Mouse (Mus musculus) spleen, adult 2 months (tissue): ENCODE measurements around the gene Itm2b.

Source experiments
- CTCF ChIP-seq: fragments of 200-500 bp; IDR thresholded peaks from 2 replicates; pipeline ENCODE4 v1.5.1; 2011; ENCODE audit warnings: mild to moderate bottlenecking, inconsistent platforms; ENCODE audit not compliant: insufficient read depth, insufficient read length, insufficient replicate concordance; ENCODE audit errors: extremely low read depth
- POLR2A ChIP-seq: fragments of 200-500 bp; IDR thresholded peaks from 2 replicates; pipeline ENCODE4 v1.6.1; 2011; ENCODE audit warnings: low read depth, low read length, inconsistent platforms

DNA sequence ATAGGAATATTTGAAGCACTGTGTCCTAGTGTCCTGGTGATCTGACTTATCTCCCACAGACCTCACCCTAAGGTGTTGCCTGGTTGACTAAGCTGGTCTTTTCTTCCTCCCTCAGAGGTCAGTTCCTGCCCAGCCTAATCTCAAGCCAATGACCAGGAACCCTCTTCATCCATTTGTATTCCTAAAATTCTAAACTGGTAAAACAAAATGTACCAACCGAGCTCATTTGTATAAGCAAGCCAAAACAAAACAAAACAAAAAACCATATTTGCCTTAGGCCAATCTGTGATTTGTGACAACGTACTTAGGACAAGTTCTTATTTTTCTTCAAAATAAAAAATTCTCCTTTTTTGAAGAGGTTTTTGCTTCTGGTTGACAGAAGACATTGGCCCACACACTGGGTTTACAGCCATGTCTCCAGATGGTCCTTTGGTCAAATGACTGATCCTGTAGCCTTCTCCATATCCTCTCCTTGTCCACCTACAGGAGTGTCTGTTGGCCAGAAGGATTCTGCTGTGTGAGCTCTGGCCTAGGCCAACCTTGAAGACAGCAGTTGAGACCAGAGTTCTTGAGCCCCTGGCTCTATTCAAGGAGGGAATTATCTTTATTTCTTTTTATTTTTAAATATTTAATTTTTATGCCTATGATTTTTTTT, 758 bp upstream of the Itm2b start:
- no peak for TF ChIP-seq POLR2A
- TF ChIP-seq CTCF, result no peak
